Mouse (Mus musculus) heart, embryonic 14.5 days (tissue): Measurements from ENCODE around the gene Ep400. TPM values are rescaled to one million over a fixed set of nuclear protein-coding genes. Genes with fewer than 3 reads are reported as not detected.

ENCODE experiments used
- ATAC-seq: fragments of 200-750 bp; cut with Nextera tagmentation; 2 replicates; pipeline ENCODE4 v1.8.0; 2017; ENCODE audit warnings: low read depth, moderate TSS enrichment; ENCODE audit not compliant: insufficient number of reproducible peaks, insufficient read depth, low FRiP score
- H3K27ac ChIP-seq, 2 experiments: fragments of 200-500 bp in 1 of 2; fragments of 300-500 bp in 1 of 2; sonication (generic) in 1 of 2; replicated peaks in 1 of 2; 2 replicates each; pipeline ENCODE4 v1.5.1; 2012 to 2014; ENCODE audit warnings: low read depth in 2 of 2, low read length in 2 of 2, control low read depth in 1 of 2, mild to moderate bottlenecking in 1 of 2, mixed read lengths in 1 of 2; ENCODE audit not compliant: control insufficient read depth in 1 of 2, insufficient read depth in 1 of 2
- H3K27me3 ChIP-seq: fragments of 300-500 bp; sonication (generic); 2 replicates; pipeline ENCODE4 v1.6.1; 2014; ENCODE audit warnings: mild to moderate bottlenecking, low read length, control low read depth; ENCODE audit not compliant: control insufficient read depth, insufficient read depth
- H3K36me3 ChIP-seq: fragments of 300-500 bp; sonication (generic); 2 replicates; pipeline ENCODE4 v1.6.1; 2014; ENCODE audit warnings: mild to moderate bottlenecking, control low read depth, low read length, mixed read lengths; ENCODE audit not compliant: control insufficient read depth, insufficient read depth
- H3K4me1 ChIP-seq, 2 experiments: fragments of 200-500 bp in 1 of 2; fragments of 300-500 bp in 1 of 2; sonication (generic) in 1 of 2; 2 replicates each; pipeline ENCODE4 v1.6.1; 2012 to 2014; ENCODE audit warnings: low read length in 2 of 2, control low read depth in 1 of 2, mixed read lengths in 1 of 2; ENCODE audit not compliant: control insufficient read depth in 2 of 2, insufficient read depth in 2 of 2
- H3K4me2 ChIP-seq: fragments of 300-500 bp; sonication (generic); 2 replicates; pipeline ENCODE4 v1.6.1; 2014; ENCODE audit warnings: mild to moderate bottlenecking, low read length
- H3K4me3 ChIP-seq, 2 experiments: fragments of 200-500 bp in 1 of 2; fragments of 300-500 bp in 1 of 2; sonication (generic) in 1 of 2; 2 replicates each; pipeline ENCODE4 v1.5.1; 2012 to 2014; ENCODE audit warnings: low read length in 2 of 2, mild to moderate bottlenecking in 2 of 2, control low read depth in 1 of 2, low read depth in 1 of 2, moderate library complexity in 1 of 2; ENCODE audit not compliant: control insufficient read depth in 1 of 2, insufficient read depth in 1 of 2
- H3K9ac ChIP-seq: fragments of 300-500 bp; sonication (generic); 2 replicates; pipeline ENCODE4 v1.6.1; 2014; ENCODE audit warnings: mild to moderate bottlenecking, low read length
- H3K9me3 ChIP-seq: fragments of 300-500 bp; sonication (generic); 2 replicates; pipeline ENCODE4 v1.6.1; 2016; ENCODE audit warnings: low read length, control low read depth; ENCODE audit not compliant: control insufficient read depth
- WGBS: fragments of 180-500 bp; shearing (Covaris S2); extraction: QIAGEN DNeasy Blood & Tissue Kit; methylation state at CpG from one replicate; pipeline ENCODE4 v1.1.7; 2014; 5-methylcytosine and 5-hydroxymethylcytosine counted together
- polyA plus RNA-seq: library from polyadenylated mRNA; unstranded; fragments of >200 nt; fragmentation: Nextera tagmentation; extraction: Ambion mirVana; gene quantifications from 2 replicates; pipeline ENCODE4 v1.2.1, GENCODE M21; 2014

Gene Ep400
- polyA plus RNA-seq, 1 experiment from 2014 or later: 24.3 TPM

GRCm38 (mm10) chr5:110638306-110639074, 132.0 kb downstream of the Ep400 start:
- Histone ChIP-seq H3K9ac (no peak overlapping the region), H3K27me3 (no peaks in the 10 kb centered on the region), H3K4me1 (no peaks in the 10 kb centered on the region), H3K9me3 (no peaks in the 10 kb centered on the region), H3K27ac (no peak overlapping the region), H3K36me3 (no peaks in the 10 kb centered on the region), H3K4me2 (no peak overlapping the region), H3K4me3 (no peak overlapping the region)
- WGBS: 71% methylated on average over 7 of the region's 7 CpGs
- ATAC-seq: no peak

GRCm38 (mm10) chr5:110635951-110636707, 134.4 kb downstream of the Ep400 start:
- ATAC-seq: no peak

GRCm38 (mm10) chr5:110629525-110630120, 140.9 kb downstream of the Ep400 start:
- WGBS: 75% methylated on average over 2 of the region's 2 CpGs
- ATAC-seq: no peak

More at GRCm38 (mm10) chr5:110635951-110636707, 134.4 kb downstream of the Ep400 start:
- H3K4me3 ChIP-seq: no peak overlapping the region
- 32% methylated on average over 6 of the region's 6 CpGs for whole genome bisulfite sequencing
- no peaks in the 10 kb centered on the region for H3K27me3 ChIP-seq
- H3K4me1 ChIP-seq: no peaks in the 10 kb centered on the region
- no peaks in the 10 kb centered on the region for H3K9me3 ChIP-seq
- no peaks in the 10 kb centered on the region for H3K36me3 ChIP-seq
- no peak overlapping the region for H3K9ac ChIP-seq
- H3K27ac ChIP-seq: no peak overlapping the region
- no peak overlapping the region for H3K4me2 ChIP-seq

DNA sequence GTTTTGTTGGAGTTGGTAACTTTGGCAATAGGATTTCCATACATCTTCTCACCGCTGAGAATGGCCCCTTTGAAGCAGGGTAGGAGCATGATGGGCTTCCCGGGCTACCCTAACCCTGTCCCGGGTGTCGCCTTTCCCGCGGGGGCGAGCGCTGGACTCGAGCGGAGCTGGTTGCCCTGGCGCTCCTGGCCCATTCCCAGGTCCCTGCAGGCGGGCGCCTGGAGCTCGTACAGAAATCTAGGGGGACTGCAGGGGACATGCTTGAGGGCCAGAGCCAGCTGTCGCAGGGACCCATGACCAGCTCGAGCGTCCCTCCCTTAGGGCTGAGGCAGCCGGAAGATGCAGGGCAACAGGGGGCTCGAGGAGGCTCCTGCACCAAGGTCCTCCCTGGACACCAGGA, 142.4 kb downstream of the Ep400 start:
- H3K4me1 ChIP-seq: no peaks in the 10 kb centered on the region
- no peaks in the 10 kb centered on the region for H3K36me3 ChIP-seq
- 11% methylated on average over 19 of the region's 19 CpGs for WGBS
- H3K27me3 ChIP-seq: peaks cover 21% of the 10 kb centered on the region
- no peaks in the 10 kb centered on the region for H3K9me3 ChIP-seq
- ATAC-seq: no peak
- H3K4me3 ChIP-seq: no peak overlapping the region
- H3K27ac ChIP-seq: no peak overlapping the region
- H3K4me2 ChIP-seq: no peak overlapping the region
- H3K9ac ChIP-seq: no peak overlapping the region

More at GRCm38 (mm10) chr5:110629525-110630120, 140.9 kb downstream of the Ep400 start:
- H3K27me3 ChIP-seq: peaks cover 21% of the 10 kb centered on the region
- H3K4me3 ChIP-seq: no peak overlapping the region
- no peaks in the 10 kb centered on the region for H3K4me1 ChIP-seq
- no peak overlapping the region for H3K4me2 ChIP-seq
- no peaks in the 10 kb centered on the region for H3K9me3 ChIP-seq
- no peaks in the 10 kb centered on the region for H3K36me3 ChIP-seq
- H3K9ac ChIP-seq: no peak overlapping the region
- H3K27ac ChIP-seq: no peak overlapping the region

DNA sequence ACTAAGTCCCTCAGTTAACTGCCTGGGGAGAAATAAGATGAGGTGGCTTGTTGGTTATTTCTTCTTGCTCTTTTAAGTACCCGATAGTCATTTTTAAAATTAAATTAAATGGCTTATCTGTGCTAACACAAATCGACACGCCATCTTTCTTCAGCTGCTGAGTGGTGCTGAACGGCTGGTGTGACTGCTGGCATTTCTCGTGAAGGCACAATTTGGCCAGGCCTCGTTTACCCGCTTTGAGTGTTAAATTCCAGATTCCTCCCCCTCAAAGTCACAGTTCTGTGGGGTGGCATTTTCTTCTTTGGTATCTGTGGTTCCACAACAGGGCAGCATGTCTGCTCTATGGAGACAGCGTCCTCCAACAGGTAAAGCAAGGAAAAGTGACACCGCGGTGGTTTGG, 143.2 kb downstream of the Ep400 start:
- Histone ChIP-seq H3K27ac (no peak overlapping the region), H3K9ac (no peak overlapping the region), H3K27me3 (peaks cover 21% of the 10 kb centered on the region), H3K36me3 (no peaks in the 10 kb centered on the region), H3K4me3 (no peak overlapping the region), H3K9me3 (no peaks in the 10 kb centered on the region), H3K4me1 (no peaks in the 10 kb centered on the region), H3K4me2 (no peak overlapping the region)
- no peak for ATAC-seq
- WGBS: 48% methylated on average over 10 of the region's 10 CpGs

DNA sequence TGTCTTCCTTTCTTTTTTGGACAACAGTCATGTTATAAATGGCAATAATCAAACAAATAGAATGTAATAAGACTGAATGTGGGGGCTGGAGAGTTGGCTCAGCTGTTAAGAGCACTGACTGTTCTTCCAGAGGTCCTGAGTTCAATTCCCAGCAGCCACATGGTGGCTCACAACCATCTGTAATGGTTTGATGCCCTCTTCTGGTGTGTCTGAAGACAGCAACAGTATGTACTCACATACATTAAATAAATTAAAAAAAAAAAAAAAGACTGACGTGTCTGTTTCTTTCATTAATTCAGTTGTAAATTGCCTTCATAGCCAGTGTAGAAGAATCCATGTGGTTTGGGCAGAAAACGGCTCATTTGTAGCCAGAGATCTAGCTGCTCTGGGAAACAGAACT, 146.2 kb downstream of the Ep400 start:
- Histone ChIP-seq H3K27ac (no peak overlapping the region), H3K36me3 (no peaks in the 10 kb centered on the region), H3K27me3 (peaks cover 21% of the 10 kb centered on the region), H3K9me3 (no peaks in the 10 kb centered on the region), H3K4me1 (no peaks in the 10 kb centered on the region), H3K4me3 (no peak overlapping the region), H3K9ac (no peak overlapping the region), H3K4me2 (no peak overlapping the region)
- no peak for ATAC-seq
- 79% methylated on average over 2 of the region's 2 CpGs for WGBS

- no peaks in the 10 kb centered on the region for H3K9me3 ChIP-seq
- ATAC-seq: no peak
- H3K4me3 ChIP-seq: no peak overlapping the region
- no peaks in the 10 kb centered on the region for H3K4me1 ChIP-seq
- no peak overlapping the region for H3K9ac ChIP-seq
- H3K27ac ChIP-seq: no peak overlapping the region
- WGBS: 84% methylated on average over 6 of the region's 6 CpGs
- H3K27me3 ChIP-seq: no peaks in the 10 kb centered on the region
- H3K36me3 ChIP-seq: no peaks in the 10 kb centered on the region
- H3K4me2 ChIP-seq: no peak overlapping the region
Observed at GRCm38 (mm10) chr5:110619226-110619625, 151.3 kb downstream of the Ep400 start.
